Mouse (Mus musculus) G1E (cell line): ENCODE results near the gene Dock8. TPM values are rescaled to one million over a fixed set of nuclear protein-coding genes. Genes with fewer than 3 reads are reported as not detected.

Experiments
- ATAC-seq: 2 replicates; pipeline ENCODE4 v1.8.0; 2016; ENCODE audit warnings: mild to moderate bottlenecking; ENCODE audit not compliant: insufficient number of reproducible peaks, poor library complexity, low FRiP score, severe bottlenecking; ENCODE audit errors: extremely low read depth
- DNase-seq: peaks from one replicate; pipeline ENCODE4 v3.0.0; 2012; ENCODE audit warnings: low spot score
- H3K27me3 ChIP-seq: 2 replicates; pipeline ENCODE4 v1.6.1; 2012; ENCODE audit warnings: mild to moderate bottlenecking, low read length, inconsistent platforms; ENCODE audit not compliant: insufficient read depth
- H3K36me3 ChIP-seq: replicated peaks from 2 replicates; pipeline ENCODE3; 2012; ENCODE audit warnings: mild to moderate bottlenecking, inconsistent platforms
- H3K4me1 ChIP-seq: 2 replicates; pipeline ENCODE4 v1.6.1; 2012; ENCODE audit warnings: low read depth, low read length, inconsistent platforms, mixed read lengths; ENCODE audit not compliant: insufficient read depth
- H3K4me3 ChIP-seq: 2 replicates; pipeline ENCODE4 v1.5.1; 2012; ENCODE audit warnings: low read depth, mild to moderate bottlenecking, inconsistent platforms, low read length, moderate library complexity, mixed read lengths
- H3K9me3 ChIP-seq: replicated peaks from 2 replicates; pipeline ENCODE4 v1.6.1; 2012; ENCODE audit warnings: inconsistent platforms
- CTCF ChIP-seq: IDR thresholded peaks from 2 replicates; pipeline ENCODE4 v1.5.1; 2012; ENCODE audit warnings: low read depth, low read length, inconsistent platforms, mixed read lengths
- GATA1 ChIP-seq: IDR thresholded peaks from 2 replicates; pipeline ENCODE4 v1.6.1; 2012; ENCODE audit warnings: borderline replicate concordance, low read length, inconsistent platforms, mixed read lengths
- GATA2 ChIP-seq: IDR thresholded peaks from 2 replicates; pipeline ENCODE4 v1.6.1; 2012; ENCODE audit warnings: low read depth, low read length, inconsistent platforms, borderline replicate concordance
- POLR2AphosphoS5 ChIP-seq: IDR thresholded peaks from 2 replicates; pipeline ENCODE4 v1.6.1; 2012; ENCODE audit warnings: low read depth, low read length, inconsistent platforms; ENCODE audit not compliant: insufficient replicate concordance
- TAL1 ChIP-seq: conservative IDR thresholded peaks from 2 replicates; pipeline ENCODE4 v1.6.1; 2012; ENCODE audit warnings: low read depth, low read length, inconsistent platforms, mixed read lengths
- polyA plus RNA-seq: library from polyadenylated mRNA; stranded (reverse); fragments of >175 nt; gene quantifications from 2 replicates; pipeline ENCODE4 v1.2.3, GENCODE M21; 2012
- total RNA-seq, 2 experiments: library from RNA; stranded (forward) in 1 of 2; stranded (reverse) in 1 of 2; fragments of 200-1000 nt in 1 of 2; fragments of >200 nt in 1 of 2; fragmentation: Nextera tagmentation in 1 of 2; gene quantifications; 2 replicates each; pipeline ENCODE4 v1.2.3; 2014 to 2017

The Dock8 gene
- total and polyA plus RNA-seq, 3 experiments: 0.01 to 0.16 TPM; not detected in 1

DNA sequence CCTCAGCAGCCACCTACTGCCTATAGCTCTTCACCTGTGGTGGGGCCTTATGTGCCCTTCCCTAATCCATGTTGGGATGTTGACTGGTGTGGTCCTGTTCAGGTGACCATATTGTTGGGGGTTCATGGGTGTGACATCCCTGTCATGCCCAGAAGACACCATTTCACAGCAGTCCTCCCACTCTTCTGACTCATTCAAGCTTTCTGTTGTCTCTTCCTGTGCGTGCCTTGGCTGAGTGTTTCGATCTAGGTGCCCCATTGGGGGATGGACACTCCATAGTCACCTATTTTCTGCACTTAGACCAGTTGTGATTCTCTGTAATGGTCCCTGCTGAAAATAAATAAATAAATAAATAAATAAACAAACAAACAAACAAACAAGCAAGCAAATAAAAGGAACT, 14.3 kb upstream of the Dock8 start:
- Histone ChIP-seq H3K4me1 (no peaks in the 10 kb centered on the region), H3K9me3 (0 out of 2 replicates have a peak, but pooled peaks cover 5% of the 10 kb centered on the region), H3K36me3 (no peaks in the 10 kb centered on the region), H3K27me3 (no peaks in the 10 kb centered on the region), H3K4me3 (no peak overlapping the region)
- ATAC-seq: no peak
- no peak for TF ChIP-seq GATA1
- no peak for TF ChIP-seq POLR2AphosphoS5
- TF ChIP-seq TAL1: no peak
- no peak for TF ChIP-seq CTCF
- no peak for TF ChIP-seq GATA2
- DNase-seq: no peak

DNA sequence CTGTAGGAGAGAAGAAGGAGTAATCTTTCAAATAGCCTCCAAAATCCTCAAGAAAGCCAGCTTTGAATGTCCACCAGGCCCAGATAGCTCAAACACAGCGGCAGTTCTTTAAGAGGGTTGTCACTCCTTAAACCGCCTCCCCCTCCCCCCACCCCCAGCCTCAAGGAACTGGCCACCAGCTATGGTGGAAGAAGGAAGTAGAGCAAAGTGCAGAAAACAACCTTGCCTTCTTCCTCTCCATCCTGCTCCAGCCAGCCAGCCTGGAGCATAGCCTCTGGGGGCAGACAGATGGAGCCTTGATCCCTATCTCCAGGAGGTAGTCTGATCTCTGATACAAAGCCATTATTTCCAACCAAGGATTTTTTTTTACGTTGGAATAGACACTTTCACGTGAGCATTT, 12.0 kb upstream of the Dock8 start:
- H3K27me3 ChIP-seq: no peaks in the 10 kb centered on the region
- no peaks in the 10 kb centered on the region for H3K4me1 ChIP-seq
- H3K36me3 ChIP-seq: no peaks in the 10 kb centered on the region
- no peak overlapping the region for H3K4me3 ChIP-seq
- TF ChIP-seq POLR2AphosphoS5: no peak
- no peak for TF ChIP-seq TAL1
- TF ChIP-seq GATA1: no peak
- TF ChIP-seq CTCF: no peak
- TF ChIP-seq GATA2: no peak
- DNase-seq: no peak
- no peak for ATAC-seq
- H3K9me3 ChIP-seq: 0 out of 2 replicates have a peak, but pooled peaks cover 4% of the 10 kb centered on the region

DNA sequence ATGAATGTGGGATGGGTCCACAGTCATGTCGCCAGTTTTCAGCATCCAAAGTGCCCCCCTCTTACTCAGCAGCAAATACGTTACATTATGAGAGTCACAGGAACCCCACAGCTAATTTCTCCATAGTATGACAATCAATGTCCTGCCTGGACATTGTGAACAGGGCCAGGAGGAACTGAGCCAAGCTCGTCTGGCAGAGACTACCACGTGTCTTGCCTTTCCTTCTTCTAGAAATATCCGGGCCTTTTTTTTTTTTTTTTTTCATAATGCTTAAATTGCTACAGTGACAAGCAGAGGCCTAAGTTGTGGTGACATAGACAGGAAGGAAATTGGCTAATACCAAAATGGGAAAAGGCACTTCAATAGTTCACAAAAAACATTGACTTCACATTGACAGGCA, 10.5 kb upstream of the Dock8 start:
- 0 out of 2 replicates have a peak, but pooled peaks cover 4% of the 10 kb centered on the region for H3K9me3 ChIP-seq
- H3K4me1 ChIP-seq: no peaks in the 10 kb centered on the region
- no peak for DNase-seq
- H3K4me3 ChIP-seq: no peak overlapping the region
- H3K36me3 ChIP-seq: no peaks in the 10 kb centered on the region
- no peak for TF ChIP-seq GATA1
- TF ChIP-seq TAL1: no peak
- no peak for TF ChIP-seq GATA2
- no peak for TF ChIP-seq POLR2AphosphoS5
- no peaks in the 10 kb centered on the region for H3K27me3 ChIP-seq
- no peak for ATAC-seq

DNA sequence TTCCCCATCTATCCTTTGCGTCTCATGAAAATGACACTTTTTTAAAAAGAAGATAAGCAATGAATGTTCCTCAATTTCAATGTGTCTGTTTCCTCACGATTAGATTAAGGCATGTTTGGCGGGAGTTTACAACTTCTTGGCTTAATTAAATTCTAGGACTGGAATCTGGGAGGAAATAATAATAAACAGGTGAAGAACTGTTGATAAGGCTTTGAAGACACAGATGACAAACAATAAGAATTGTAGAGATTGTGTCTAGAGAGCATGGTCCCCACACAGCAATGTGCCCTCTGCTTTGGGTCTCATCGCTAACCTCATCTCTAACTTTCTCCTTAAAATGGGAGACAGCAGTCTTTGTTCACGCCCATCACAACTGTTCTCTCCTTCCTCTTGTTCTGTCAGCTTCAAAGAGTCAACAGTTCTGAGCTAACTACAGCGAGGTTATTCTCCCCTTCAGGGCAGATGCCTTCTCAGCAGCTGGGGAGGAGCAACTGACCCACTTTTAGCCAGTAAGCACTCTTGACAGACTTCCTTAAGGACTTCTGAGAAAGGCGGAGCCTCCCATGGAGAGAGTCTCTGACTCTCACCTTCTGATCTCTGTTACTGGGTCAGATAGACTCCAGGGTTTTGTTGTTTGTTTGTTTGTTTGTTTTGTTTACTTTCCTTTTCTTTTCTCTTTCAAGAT, 9.1 kb upstream of the Dock8 start:
- Histone ChIP-seq H3K27me3 (no peaks in the 10 kb centered on the region), H3K4me1 (no peaks in the 10 kb centered on the region), H3K4me3 (no peak overlapping the region), H3K36me3 (no peaks in the 10 kb centered on the region), H3K9me3 (0 out of 2 replicates have a peak, but pooled peaks cover 2% of the 10 kb centered on the region)
- ATAC-seq: no peak
- TF ChIP-seq CTCF (no peak), GATA2 (no peak), TAL1 (no peak), POLR2AphosphoS5 (no peak), GATA1 (no peak)
- no peak for DNase-seq

DNA sequence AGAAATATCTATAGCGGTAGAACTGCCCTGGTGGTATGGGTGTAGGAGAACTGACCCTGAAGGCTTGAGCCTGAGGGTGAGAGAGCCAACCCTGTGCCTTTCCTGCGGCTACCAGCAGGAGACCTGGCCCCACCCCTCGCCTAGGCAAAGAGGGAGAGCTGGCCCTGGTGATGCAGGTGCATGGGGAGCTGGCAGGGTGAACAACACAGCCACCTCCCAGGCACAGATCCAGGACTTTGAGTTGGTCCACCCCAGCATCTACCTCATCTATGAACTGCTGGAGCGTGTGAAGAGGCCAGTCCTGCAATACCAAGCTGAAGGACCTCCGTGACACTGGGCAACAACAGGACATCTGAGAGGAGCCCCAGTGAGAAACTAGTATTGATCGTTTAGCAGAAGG, 5.8 kb upstream of the Dock8 start:
- Histone ChIP-seq H3K27me3 (no peaks in the 10 kb centered on the region), H3K9me3 (0 out of 2 replicates have a peak, but pooled peaks cover 2% of the 10 kb centered on the region), H3K36me3 (no peaks in the 10 kb centered on the region), H3K4me3 (no peak overlapping the region), H3K4me1 (no peaks in the 10 kb centered on the region)
- TF ChIP-seq TAL1: no peak
- no peak for TF ChIP-seq POLR2AphosphoS5
- no peak for TF ChIP-seq CTCF
- no peak for TF ChIP-seq GATA1
- no peak for TF ChIP-seq GATA2
- ATAC-seq (no peak), DNase-seq (no peak)

DNA sequence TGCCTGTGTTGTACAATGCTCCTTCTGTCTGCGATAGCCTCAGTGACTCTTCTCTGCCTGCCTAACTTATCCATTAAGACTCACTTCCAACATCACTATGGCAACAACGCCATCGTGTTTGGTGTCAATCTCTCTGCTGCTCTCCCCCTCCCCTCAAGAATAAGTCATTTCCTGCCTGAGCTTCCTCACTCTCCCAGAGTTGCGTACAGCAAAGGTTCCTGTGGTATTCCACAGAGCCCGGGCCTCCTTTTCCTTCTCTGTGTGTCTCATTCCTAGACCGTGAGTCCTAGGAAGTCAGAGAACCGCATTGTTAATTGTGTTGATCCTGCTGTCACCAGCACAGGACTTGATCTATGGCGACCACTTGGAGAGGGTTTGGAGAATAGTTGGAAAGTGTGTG, 4.4 kb upstream of the Dock8 start:
- no peaks in the 10 kb centered on the region for H3K36me3 ChIP-seq
- TF ChIP-seq TAL1: no peak
- TF ChIP-seq GATA1: no peak
- TF ChIP-seq POLR2AphosphoS5: no peak
- DNase-seq: no peak
- H3K4me1 ChIP-seq: no peaks in the 10 kb centered on the region
- H3K27me3 ChIP-seq: no peaks in the 10 kb centered on the region
- no peak overlapping the region for H3K4me3 ChIP-seq
- peaks cover 11% of the 10 kb centered on the region for H3K9me3 ChIP-seq
- ATAC-seq: no peak
